Mouse (Mus musculus): Measurements from ENCODE around the gene H2-Aa.

DNA sequence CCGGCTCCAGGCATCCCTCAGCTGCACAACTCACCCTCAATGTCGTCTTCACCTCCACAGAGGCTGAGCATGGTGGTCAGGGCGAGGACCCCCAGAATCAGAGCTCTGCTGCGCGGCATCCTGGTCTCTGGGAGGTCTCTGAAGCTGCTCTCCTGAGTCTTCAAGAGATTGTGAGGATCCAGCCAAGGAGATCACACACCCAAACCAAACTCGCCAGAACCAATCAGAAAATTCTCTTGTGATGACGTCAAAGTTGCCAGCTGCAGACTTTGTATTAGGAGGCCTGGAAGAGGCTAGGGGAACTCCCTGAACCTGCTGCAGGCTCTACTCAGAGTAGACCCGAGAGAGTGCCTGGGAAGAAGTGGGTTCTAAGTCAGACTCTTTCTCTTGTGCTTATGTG is at the start of gene H2-Aa:
- no peak for TF ChIP-seq CTCF (IDR thresholded peaks at IDR 0.05; ENCODE audit: extremely low read depth, insufficient read depth, insufficient read length, insufficient replicate concordance)
- TF ChIP-seq POLR2A (IDR thresholded peaks at IDR 0.05; ENCODE audit: low read depth, low read length), result peak; percentile 88

All from spleen, adult 2 months (tissue).